Mouse (Mus musculus) ES-Bruce4 (cell line): ENCODE measurements around the gene Cyba.

ENCODE experiments used
- CTCF ChIP-seq: IDR thresholded peaks from one replicate; pipeline ENCODE4 v1.8.1; 2011; ENCODE audit warnings: low read depth, low read length
- EP300 ChIP-seq: IDR thresholded peaks from 2 replicates; pipeline ENCODE4 v1.6.1; 2011; ENCODE audit warnings: low read depth, low read length; ENCODE audit not compliant: insufficient read depth

- TF ChIP-seq EP300 (no peak), CTCF (no peak)
Measured at GRCm38 (mm10) chr8:122428163-122428562, 4.6 kb downstream of the Cyba start.
